Mouse (Mus musculus): ENCODE measurements around the gene Prss42.

Prss42 gene

GRCm38 (mm10) chr9:110797866-110798265, at the start of gene Prss42:
Prss42 (plus strand) TSS chr9:110798166.
- in situ Hi-C loops (cut with MboI, MseI): no loop called here

- in situ Hi-C loops (cut with MboI, MseI): no loop called here
Measured at GRCm38 (mm10) chr9:110748451-110748850, 49.5 kb upstream of the Prss42 start.

- in situ Hi-C loops (cut with MboI, MseI): no loop called here
Measured at GRCm38 (mm10) chr9:110750404-110751187, 47.4 kb upstream of the Prss42 start.

GRCm38 (mm10) chr9:110751412-110751811, 46.6 kb upstream of the Prss42 start:
- in situ Hi-C loops (cut with MboI, MseI): no loop called here

GRCm38 (mm10) chr9:110752917-110753435, 45.0 kb upstream of the Prss42 start:
- in situ Hi-C loops (cut with MboI, MseI): no loop called here

GRCm38 (mm10) chr9:110753773-110754172, 44.2 kb upstream of the Prss42 start:
- in situ Hi-C loops (cut with MboI, MseI): no loop called here

- in situ Hi-C loops (cut with MboI, MseI): no loop called here
Measured at GRCm38 (mm10) chr9:110757816-110758215, 40.1 kb upstream of the Prss42 start.

GRCm38 (mm10) chr9:110758605-110759004, 39.4 kb upstream of the Prss42 start:
- in situ Hi-C loops (cut with MboI, MseI): no loop called here

GRCm38 (mm10) chr9:110759265-110759664, 38.7 kb upstream of the Prss42 start:
- in situ Hi-C loops (cut with MboI, MseI): no loop called here

GRCm38 (mm10) chr9:110760886-110761285, 37.1 kb upstream of the Prss42 start:
- in situ Hi-C loops (cut with MboI, MseI): no loop called here

GRCm38 (mm10) chr9:110762763-110763162, 35.2 kb upstream of the Prss42 start:
- in situ Hi-C loops (cut with MboI, MseI): no loop called here

GRCm38 (mm10) chr9:110763405-110763804, 34.6 kb upstream of the Prss42 start:
- in situ Hi-C loops (cut with MboI, MseI): no loop called here

- in situ Hi-C loops (cut with MboI, MseI): no loop called here
Measured at GRCm38 (mm10) chr9:110772336-110772735, 25.6 kb upstream of the Prss42 start.

GRCm38 (mm10) chr9:110774403-110775268, 23.3 kb upstream of the Prss42 start:
- in situ Hi-C loops (cut with MboI, MseI): loop anchor here (5.0 kb wide), 1 partner anchor 57 kb away; no protein-coding TSS in a partner anchor

- in situ Hi-C loops (cut with MboI, MseI): loop anchor here (5.0 kb wide), 1 partner anchor 58 kb away; no protein-coding TSS in a partner anchor
Measured at GRCm38 (mm10) chr9:110775269-110776022, 22.5 kb upstream of the Prss42 start.

- in situ Hi-C loops (cut with MboI, MseI): loop anchor here (5.0 kb wide), 1 partner anchor 61 kb away; no protein-coding TSS in a partner anchor
Measured at GRCm38 (mm10) chr9:110778100-110778499, 19.9 kb upstream of the Prss42 start.

GRCm38 (mm10) chr9:110778559-110778958, 19.4 kb upstream of the Prss42 start:
- in situ Hi-C loops (cut with MboI, MseI): loop anchor here (5.0 kb wide), 1 partner anchor 61 kb away; no protein-coding TSS in a partner anchor

- in situ Hi-C loops (cut with MboI, MseI): loop anchor here (5.0 kb wide), 1 partner anchor 62 kb away; no protein-coding TSS in a partner anchor
Measured at GRCm38 (mm10) chr9:110779242-110779913, 18.6 kb upstream of the Prss42 start.

- in situ Hi-C loops (cut with MboI, MseI): no loop called here
Measured at GRCm38 (mm10) chr9:110781256-110781721, 16.7 kb upstream of the Prss42 start.

- in situ Hi-C loops (cut with MboI, MseI): no loop called here
Measured at GRCm38 (mm10) chr9:110781731-110782130, 16.2 kb upstream of the Prss42 start.

GRCm38 (mm10) chr9:110783611-110784010, 14.4 kb upstream of the Prss42 start:
- in situ Hi-C loops (cut with MboI, MseI): no loop called here
